Mouse (Mus musculus) lung, adult 2 months (tissue): ENCODE measurements around the gene Pafah1b2. TPM values are rescaled to one million over a fixed set of nuclear protein-coding genes. Genes with fewer than 3 reads are reported as not detected.

Source experiments
- DNase-seq: peaks from one replicate; pipeline ENCODE4 v3.0.0; 2022
- H3K4me1 ChIP-seq: fragments of 200-500 bp; 2 replicates; pipeline ENCODE4 v1.6.1; 2011; ENCODE audit warnings: low read length; ENCODE audit not compliant: control insufficient read depth, insufficient read depth
- H3K4me3 ChIP-seq: fragments of 200-500 bp; replicated peaks from 2 replicates; pipeline ENCODE3; 2011; ENCODE audit warnings: low read depth, mild to moderate bottlenecking, control low read depth, low read length; ENCODE audit errors: extremely low read depth
- CTCF ChIP-seq: fragments of 200-500 bp; IDR thresholded peaks from 2 replicates; pipeline ENCODE4 v1.5.1; 2011; ENCODE audit warnings: mild to moderate bottlenecking, low read length, control low read depth; ENCODE audit not compliant: insufficient read depth
- POLR2A ChIP-seq: fragments of 200-500 bp; IDR thresholded peaks from 2 replicates; pipeline ENCODE4 v1.6.1; 2011; ENCODE audit warnings: low read depth, mild to moderate bottlenecking, control low read depth, low read length, borderline replicate concordance; ENCODE audit errors: extremely low read depth
- WGBS: fragments of 180-500 bp; shearing (Covaris S2); methylation state at CpG from one replicate; pipeline ENCODE4 v1.1.7; 2018; 5-methylcytosine and 5-hydroxymethylcytosine counted together
- polyA plus RNA-seq: library from polyadenylated mRNA; depleted of rRNA; stranded (reverse); fragments of >200 nt; gene quantifications from 2 replicates; pipeline ENCODE4 v1.2.3, GENCODE M21; 2012

Gene Pafah1b2
- polyA plus RNA-seq, 1 experiment: 22.0 TPM

- DNase-seq: no peak
- WGBS: 2% methylated on average over 5 of the region's 5 CpGs
- TF ChIP-seq POLR2A (no peak), CTCF (no peak)
- Histone ChIP-seq H3K4me3 (peak overlapping the region; percentile 94), H3K4me1 (peaks cover 19% of the 10 kb centered on the region)
Observed at GRCm38 (mm10) chr9:46013616-46014015, 1.1 kb upstream of the Pafah1b2 start.

- H3K4me1 ChIP-seq: peaks cover 19% of the 10 kb centered on the region
- TF ChIP-seq CTCF (no peak), POLR2A (no peak)
- DNase-seq: peak; percentile 69
- 1% methylated on average over 44 of the region's 46 CpGs for WGBS
- peak overlapping the region; percentile 94 for H3K4me3 ChIP-seq
Observed at GRCm38 (mm10) chr9:46013009-46013586, 608 bp upstream of the Pafah1b2 start.

- Histone ChIP-seq H3K4me3 (no peak overlapping the region), H3K4me1 (peaks cover 19% of the 10 kb centered on the region)
- TF ChIP-seq CTCF: no peak
- no peak for TF ChIP-seq POLR2A
- WGBS: 32% methylated on average over 3 of the region's 3 CpGs
- DNase-seq: no peak
Observed at GRCm38 (mm10) chr9:46011094-46011970, 1.2 kb downstream of the Pafah1b2 start.

GRCm38 (mm10) chr9:46009669-46009983, 2.9 kb downstream of the Pafah1b2 start:
- 47% methylated on average over 1 of the region's 1 CpGs for WGBS
- DNase-seq: no peak
- TF ChIP-seq POLR2A (no peak), CTCF (no peak)
- no peak overlapping the region for H3K4me3 ChIP-seq
- H3K4me1 ChIP-seq: peaks cover 7% of the 10 kb centered on the region; the same call in 1 of the 2 replicates

DNA sequence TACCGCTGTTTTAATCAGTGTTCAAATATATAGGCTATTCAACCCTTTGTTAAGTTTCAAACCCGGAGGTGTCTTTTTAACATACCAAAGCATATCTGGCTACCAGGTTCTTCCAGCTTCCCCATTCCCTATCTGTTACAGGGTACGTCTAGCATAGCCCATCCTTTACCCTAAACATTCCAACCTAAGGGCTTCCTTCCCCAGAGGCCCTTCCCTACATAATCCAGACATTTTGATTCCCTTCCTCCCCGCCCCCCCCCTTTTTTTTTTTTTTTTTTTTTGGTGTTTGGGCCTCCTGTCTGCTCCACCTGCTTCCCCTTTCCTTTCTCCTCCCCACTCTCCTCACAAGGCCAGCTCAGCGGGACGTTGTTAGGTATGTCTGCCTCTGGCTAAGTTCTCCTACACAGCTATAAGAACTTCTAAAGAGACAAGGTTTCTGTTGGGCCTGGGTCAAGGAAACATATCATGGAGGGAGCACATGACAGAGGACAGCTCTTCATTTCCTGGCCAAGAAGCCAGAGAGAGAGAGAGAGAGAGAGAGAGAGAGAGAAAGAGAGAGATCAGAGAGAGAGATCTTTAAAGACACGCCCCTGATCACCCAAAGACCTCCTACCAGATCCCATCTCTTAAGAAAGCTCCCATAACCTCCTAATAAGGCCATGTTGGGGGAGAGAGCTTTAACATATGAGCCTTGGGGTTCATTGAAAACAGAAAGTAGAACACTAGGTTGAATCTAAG, 3.4 kb downstream of the Pafah1b2 start:
- Histone ChIP-seq H3K4me3 (no peak overlapping the region), H3K4me1 (peaks cover 5% of the 10 kb centered on the region; the same call in 1 of the 2 replicates)
- TF ChIP-seq CTCF (no peak), POLR2A (no peak)
- DNase-seq: no peak
- 80% methylated on average over 6 of the region's 7 CpGs for WGBS

DNA sequence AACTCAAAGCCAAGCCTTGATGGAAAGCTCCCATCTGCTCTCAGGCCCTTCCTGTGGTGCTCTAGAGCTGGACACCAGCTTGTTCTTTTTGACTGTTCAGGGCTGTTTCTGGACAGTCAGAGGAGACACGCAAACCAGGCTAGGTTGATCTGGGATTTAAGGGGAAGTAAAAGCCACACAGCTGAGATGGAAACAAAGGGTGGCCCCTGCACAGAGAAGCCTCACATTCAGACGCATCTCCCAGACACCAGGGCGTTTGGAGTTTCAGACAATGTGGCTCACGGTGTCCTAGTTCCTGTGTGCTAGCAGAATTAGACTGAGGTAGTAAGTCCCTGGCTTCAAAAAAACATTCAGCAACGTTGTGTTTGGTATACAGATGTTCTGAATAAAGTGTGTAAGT, 6.3 kb downstream of the Pafah1b2 start:
- DNase-seq: no peak
- WGBS: 61% methylated on average over 5 of the region's 5 CpGs
- TF ChIP-seq POLR2A (no peak), CTCF (no peak)
- Histone ChIP-seq H3K4me1 (no peaks in the 10 kb centered on the region), H3K4me3 (no peak overlapping the region)

- Histone ChIP-seq H3K4me3 (no peak overlapping the region), H3K4me1 (no peaks in the 10 kb centered on the region)
- TF ChIP-seq CTCF (no peak), POLR2A (no peak)
- WGBS: 59% methylated on average over 3 of the region's 3 CpGs
- DNase-seq: no peak
Observed at GRCm38 (mm10) chr9:46004529-46004928, 8.0 kb downstream of the Pafah1b2 start.

- DNase-seq: peak; percentile 85
- WGBS: 10% methylated on average over 7 of the region's 7 CpGs
- no peak overlapping the region for H3K4me3 ChIP-seq
- TF ChIP-seq POLR2A: no peak
- peak; percentile 83 for TF ChIP-seq CTCF
- no peaks in the 10 kb centered on the region for H3K4me1 ChIP-seq
Observed at GRCm38 (mm10) chr9:46003729-46004128, 8.8 kb downstream of the Pafah1b2 start.

GRCm38 (mm10) chr9:45999009-45999408, 13.5 kb downstream of the Pafah1b2 start:
- no peak for TF ChIP-seq CTCF
- TF ChIP-seq POLR2A: no peak
- Histone ChIP-seq H3K4me1 (no peaks in the 10 kb centered on the region), H3K4me3 (no peak overlapping the region)
- WGBS: 72% methylated on average over 4 of the region's 4 CpGs
- DNase-seq: no peak
